Mouse (Mus musculus): ENCODE results near the gene Col20a1. TPM values are rescaled to one million over a fixed set of nuclear protein-coding genes. Genes with fewer than 3 reads are reported as not detected.

The Col20a1 gene
- polyA plus RNA-seq (2015; fragmentation: Nextera tagmentation; extraction: Ambion mirVana): 0.62 and 1.2 TPM in 2 replicates

DNA sequence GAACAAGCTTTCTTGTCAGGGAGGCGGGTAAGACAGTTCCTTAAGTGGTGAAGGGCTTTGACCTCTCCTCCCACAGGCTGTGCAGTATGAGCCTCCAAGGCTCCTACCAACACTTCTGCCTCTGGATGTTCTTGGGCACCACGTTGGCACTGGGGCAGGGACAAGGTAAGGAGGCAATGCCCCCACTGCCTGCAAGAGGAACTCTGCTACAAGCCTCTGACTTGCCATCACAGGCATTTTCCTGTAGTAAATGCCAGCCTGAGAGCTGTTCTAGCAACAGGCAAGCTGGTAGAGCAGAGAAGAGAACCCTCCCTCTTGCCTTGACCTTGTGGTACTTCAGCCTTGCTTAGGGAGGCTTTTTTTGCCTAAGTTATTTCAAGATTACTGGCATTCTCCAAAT is at the start of gene Col20a1:
Gene Col20a1, plus strand, starts transcription at position 87 of the 400 bp plus-strand sequence.
- Histone ChIP-seq H3K27me3 (no peaks in the 10 kb centered on the region), H3K27ac (replicated peaks) (no peak within 1 kb of the TSS; the same call in 1 of the 2 replicates), H3K9me3 (no peaks in the 10 kb centered on the region), H3K4me2 (no peak within 1 kb of the TSS), H3K36me3 (peaks cover 33% of the 10 kb centered on the region), H3K4me3 (no peak within 1 kb of the TSS), H3K9ac (no peak within 1 kb of the TSS), H3K4me1 (replicated peaks) (peaks cover 29% of the 10 kb centered on the region)
- no peak for ATAC-seq (ENCODE audit: low read depth)
- whole genome bisulfite sequencing: 51% methylated on average over 2 of the region's 2 CpGs

- peaks cover 59% of the 10 kb centered on the region for H3K36me3 ChIP-seq
- no peak overlapping the region for H3K4me3 ChIP-seq
- ATAC-seq (ENCODE audit: low read depth): no peak
These were observed 46.1 kb upstream of the Col20a1 start for GRCm38 (mm10) chr2:180940187-180940586.

GRCm38 (mm10) chr2:180941869-180942268 is 44.5 kb upstream of the Col20a1 start:
- no peak overlapping the region for H3K4me2 ChIP-seq
- H3K36me3 ChIP-seq: peaks cover 51% of the 10 kb centered on the region
- H3K4me1 ChIP-seq (replicated peaks): no peaks in the 10 kb centered on the region; the same call in 1 of the 2 replicates
- peak overlapping the region; percentile 64 for H3K27ac ChIP-seq (replicated peaks)
- no peaks in the 10 kb centered on the region for H3K9me3 ChIP-seq
- no peak overlapping the region for H3K9ac ChIP-seq
- H3K27me3 ChIP-seq: no peaks in the 10 kb centered on the region
- ATAC-seq (ENCODE audit: low read depth): peak; percentile 65; the same call in 1 of the 2 replicates
- no peak overlapping the region for H3K4me3 ChIP-seq

More at GRCm38 (mm10) chr2:180940187-180940586, 46.1 kb upstream of the Col20a1 start:
- Histone ChIP-seq H3K27ac (replicated peaks) (no peak overlapping the region), H3K9ac (no peak overlapping the region), H3K4me2 (no peak overlapping the region), H3K4me1 (replicated peaks) (no peaks in the 10 kb centered on the region; the same call in 1 of the 2 replicates), H3K9me3 (no peaks in the 10 kb centered on the region), H3K27me3 (no peaks in the 10 kb centered on the region)

GRCm38 (mm10) chr2:180949947-180950346 is 36.4 kb upstream of the Col20a1 start:
- Histone ChIP-seq H3K4me3 (no peak overlapping the region), H3K27ac (replicated peaks) (no peak overlapping the region)
- ATAC-seq (ENCODE audit: low read depth): no peak

DNA sequence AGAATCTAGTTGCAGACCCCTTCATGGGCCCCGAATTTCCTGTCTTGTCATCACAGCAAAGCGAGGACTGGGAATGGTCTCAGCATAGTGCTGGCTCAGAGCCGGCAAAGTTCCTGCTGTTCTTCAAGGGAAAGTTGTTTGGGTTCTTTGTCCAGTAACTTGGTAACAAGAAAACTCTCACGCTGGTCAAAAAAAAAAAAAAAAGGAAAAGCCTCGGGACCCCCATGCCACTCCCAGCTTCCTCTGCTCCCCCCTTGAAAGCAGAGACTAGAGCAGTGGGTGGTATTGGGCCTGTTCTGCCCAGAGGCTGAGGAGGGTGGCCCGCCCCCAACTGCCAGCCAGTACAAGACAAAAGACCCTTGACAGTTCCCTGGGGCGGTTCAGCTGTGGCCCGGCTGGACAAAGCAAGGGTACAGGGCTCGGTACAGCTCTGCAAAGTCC is 33.6 kb upstream of the Col20a1 start:
- Histone ChIP-seq H3K36me3 (0 out of 2 replicates have a peak, but pooled peaks cover 2% of the 10 kb centered on the region), H3K9ac (peak overlapping the region; percentile 80), H3K27ac (replicated peaks) (peak overlapping the region; percentile 95), H3K4me2 (peak overlapping the region; percentile 80), H3K27me3 (no peaks in the 10 kb centered on the region), H3K9me3 (no peaks in the 10 kb centered on the region), H3K4me1 (replicated peaks) (peaks cover 59% of the 10 kb centered on the region), H3K4me3 (peak overlapping the region; percentile 61)
- peak; percentile 33 for ATAC-seq (ENCODE audit: low read depth)
- WGBS: 3% methylated on average over 9 of the region's 9 CpGs

More at GRCm38 (mm10) chr2:180949947-180950346, 36.4 kb upstream of the Col20a1 start:
- Histone ChIP-seq H3K4me1 (replicated peaks) (peaks cover 51% of the 10 kb centered on the region), H3K27me3 (no peaks in the 10 kb centered on the region), H3K36me3 (0 out of 2 replicates have a peak, but pooled peaks cover 10% of the 10 kb centered on the region), H3K9me3 (no peaks in the 10 kb centered on the region), H3K4me2 (no peak overlapping the region), H3K9ac (no peak overlapping the region)
- WGBS: 20% methylated on average over 1 of the region's 1 CpGs

GRCm38 (mm10) chr2:180953638-180954037 is 32.7 kb upstream of the Col20a1 start:
- Histone ChIP-seq H3K4me3 (peak overlapping the region; percentile 61), H3K27me3 (no peaks in the 10 kb centered on the region), H3K9me3 (no peaks in the 10 kb centered on the region), H3K4me2 (peak overlapping the region; percentile 80), H3K9ac (peak overlapping the region; percentile 80), H3K36me3 (no peaks in the 10 kb centered on the region), H3K27ac (replicated peaks) (peak overlapping the region; percentile 95), H3K4me1 (replicated peaks) (peaks cover 59% of the 10 kb centered on the region)
- 11% methylated on average over 2 of the region's 2 CpGs for WGBS
- no peak for ATAC-seq (ENCODE audit: low read depth)

GRCm38 (mm10) chr2:180954061-180955047 is 32.0 kb upstream of the Col20a1 start, which contains the start of gene Nkain4:
Nkain4 (minus strand) TSS chr2:180954699.
- peak within 1 kb of the TSS; percentile 80 for H3K9ac ChIP-seq
- H3K4me1 ChIP-seq (replicated peaks): peaks cover 57% of the 10 kb centered on the region
- no peaks in the 10 kb centered on the region for H3K36me3 ChIP-seq
- peak within 1 kb of the TSS; percentile 95 for H3K27ac ChIP-seq (replicated peaks)
- under 1% methylated on average over 52 of the region's 52 CpGs for WGBS
- H3K9me3 ChIP-seq: no peaks in the 10 kb centered on the region
- peak; percentile 94 for ATAC-seq (ENCODE audit: low read depth)
- H3K4me3 ChIP-seq: peak within 1 kb of the TSS; percentile 61
- H3K4me2 ChIP-seq: peak within 1 kb of the TSS; percentile 80
- no peaks in the 10 kb centered on the region for H3K27me3 ChIP-seq

DNA sequence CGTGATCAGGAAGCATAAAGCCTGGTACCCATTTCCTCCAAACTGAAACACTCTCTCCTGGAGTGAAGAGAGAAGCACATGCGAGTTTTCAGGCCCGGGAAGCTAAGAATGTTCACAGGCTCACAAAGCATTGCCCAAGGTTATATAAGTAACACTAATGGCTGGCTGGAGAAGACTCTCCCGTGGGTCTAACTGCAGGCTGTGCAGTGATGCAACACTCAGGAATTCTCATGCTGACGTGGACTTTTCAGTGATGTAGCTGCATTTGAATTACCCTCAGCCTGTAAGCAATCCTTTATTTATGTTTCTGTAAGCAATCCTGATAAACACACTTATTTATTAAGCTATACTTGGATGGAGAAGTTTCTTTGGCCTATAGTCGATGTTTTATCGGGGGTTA is 26.7 kb upstream of the Col20a1 start:
- no peak for ATAC-seq (ENCODE audit: low read depth)

DNA sequence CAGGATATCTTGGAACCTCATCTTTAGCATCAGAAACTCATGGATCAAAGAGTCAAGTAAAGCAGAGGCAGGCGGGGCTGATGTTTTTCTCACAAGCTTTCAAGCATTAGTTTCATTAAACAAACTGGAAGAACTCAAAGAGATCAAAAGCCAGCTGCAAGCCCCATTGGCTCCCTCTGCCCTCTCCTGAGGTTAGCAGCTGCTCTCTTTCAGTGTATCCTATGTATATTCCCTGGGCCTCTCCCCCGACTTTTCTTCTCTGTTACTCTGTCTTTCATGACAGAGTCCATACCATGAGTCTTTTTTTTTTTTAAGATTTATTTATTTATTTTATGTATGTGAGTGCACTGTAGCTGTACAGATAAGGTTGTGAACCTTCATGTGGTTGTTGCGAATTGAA is 26.1 kb upstream of the Col20a1 start:
- 85% methylated on average over 3 of the region's 3 CpGs for WGBS

More for the DNA sequence above, 26.7 kb upstream of the Col20a1 start:
- Histone ChIP-seq H3K36me3 (no peaks in the 10 kb centered on the region), H3K27me3 (no peaks in the 10 kb centered on the region), H3K4me3 (no peak overlapping the region), H3K4me1 (replicated peaks) (peaks cover 10% of the 10 kb centered on the region; the same call in 1 of the 2 replicates), H3K27ac (replicated peaks) (no peak overlapping the region), H3K9ac (no peak overlapping the region), H3K4me2 (no peak overlapping the region), H3K9me3 (no peaks in the 10 kb centered on the region)
- WGBS: 77% methylated on average over 7 of the region's 7 CpGs

GRCm38 (mm10) chr2:180962616-180963308 is 23.6 kb upstream of the Col20a1 start:
- WGBS: 74% methylated on average over 2 of the region's 2 CpGs
- no peaks in the 10 kb centered on the region for H3K27me3 ChIP-seq
- no peak for ATAC-seq (ENCODE audit: low read depth)
- H3K9me3 ChIP-seq: no peaks in the 10 kb centered on the region
- H3K36me3 ChIP-seq: no peaks in the 10 kb centered on the region
- H3K4me2 ChIP-seq: no peak overlapping the region
- peaks cover 10% of the 10 kb centered on the region for H3K4me1 ChIP-seq (replicated peaks)
- no peak overlapping the region for H3K4me3 ChIP-seq
- no peak overlapping the region for H3K9ac ChIP-seq
- H3K27ac ChIP-seq (replicated peaks): no peak overlapping the region

More for the DNA sequence above, 26.1 kb upstream of the Col20a1 start:
- Histone ChIP-seq H3K27me3 (no peaks in the 10 kb centered on the region), H3K27ac (replicated peaks) (no peak overlapping the region), H3K9ac (no peak overlapping the region), H3K9me3 (no peaks in the 10 kb centered on the region), H3K4me1 (replicated peaks) (peaks cover 5% of the 10 kb centered on the region; the same call in 1 of the 2 replicates), H3K4me2 (no peak overlapping the region), H3K36me3 (no peaks in the 10 kb centered on the region), H3K4me3 (no peak overlapping the region)
- ATAC-seq (ENCODE audit: low read depth): no peak

DNA sequence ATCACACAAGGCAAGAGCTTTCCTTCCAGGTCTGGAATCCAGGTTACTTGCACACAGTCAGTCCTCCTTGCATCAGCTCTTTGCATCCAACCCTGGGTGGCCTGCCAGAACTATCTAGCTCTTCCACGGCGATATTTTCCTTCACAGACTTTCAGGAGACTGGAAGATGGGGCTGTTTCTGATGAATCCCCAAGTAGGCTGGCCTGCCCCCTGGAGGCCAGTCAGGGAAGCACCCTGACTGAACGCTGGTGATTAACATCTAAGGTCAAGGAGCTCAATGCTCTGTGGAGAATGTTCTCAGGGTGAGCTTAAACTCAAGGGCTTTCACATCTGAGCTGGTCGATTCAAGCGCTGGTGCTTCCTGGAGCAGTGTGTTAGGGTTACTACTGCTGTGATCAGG is 22.4 kb upstream of the Col20a1 start:
- Histone ChIP-seq H3K4me1 (replicated peaks) (peaks cover 22% of the 10 kb centered on the region), H3K36me3 (0 out of 2 replicates have a peak, but pooled peaks cover 5% of the 10 kb centered on the region), H3K9me3 (no peaks in the 10 kb centered on the region), H3K9ac (no peak overlapping the region), H3K4me2 (no peak overlapping the region), H3K27me3 (no peaks in the 10 kb centered on the region), H3K27ac (replicated peaks) (no peak overlapping the region), H3K4me3 (no peak overlapping the region)
- no peak for ATAC-seq (ENCODE audit: low read depth)
- WGBS: 4% methylated on average over 5 of the region's 5 CpGs
